Mouse (Mus musculus): ENCODE results near the gene Hspa1a.

Hspa1a gene

GRCm38 (mm10) chr17:34944362-34944761 lies 27.6 kb downstream of the Hspa1a start:
- DNase-seq = no peak

GRCm38 (mm10) chr17:34943128-34943815 lies 28.7 kb downstream of the Hspa1a start:
- no peak for DNase-seq

- no peak for DNase-seq
Observed at GRCm38 (mm10) chr17:34941344-34942041, 30.5 kb downstream of the Hspa1a start.

- no peak for DNase-seq
Observed at GRCm38 (mm10) chr17:34937960-34938505, 33.9 kb downstream of the Hspa1a start.

GRCm38 (mm10) chr17:34934830-34935229 lies 37.1 kb downstream of the Hspa1a start:
- no peak for DNase-seq

- no peak for DNase-seq
Observed at GRCm38 (mm10) chr17:34934031-34934430, 37.9 kb downstream of the Hspa1a start.

GRCm38 (mm10) chr17:34932287-34932686 lies 39.7 kb downstream of the Hspa1a start:
- DNase-seq = no peak

GRCm38 (mm10) chr17:34931735-34932098 lies 40.2 kb downstream of the Hspa1a start:
- DNase-seq = no peak

- DNase-seq = peak; percentile 99
Observed at GRCm38 (mm10) chr17:34931061-34931734, 40.8 kb downstream of the Hspa1a start, which contains the start of gene Neu1. TSS of gene Neu1 (plus strand) at chr17:34931253.

- DNase-seq = no peak
Observed at GRCm38 (mm10) chr17:34928841-34929240, 43.1 kb downstream of the Hspa1a start.

GRCm38 (mm10) chr17:34927306-34928019 lies 44.5 kb downstream of the Hspa1a start:
- DNase-seq = peak; percentile 43

GRCm38 (mm10) chr17:34924258-34924657 lies 47.7 kb downstream of the Hspa1a start:
- no peak for DNase-seq

- DNase-seq = no peak
Observed at GRCm38 (mm10) chr17:34922939-34923338, 49.0 kb downstream of the Hspa1a start.

Data from lung, postnatal 10 days (tissue).